Mouse (Mus musculus): ENCODE results near the gene Eva1a.

Gene Eva1a

GRCm38 (mm10) chr6:82050201-82050600, 9.4 kb downstream of the Eva1a start:
- TF ChIP-seq GATA4 (IDR thresholded peaks at IDR 0.05; ENCODE audit: insufficient replicate concordance, low read length) = no peak

GRCm38 (mm10) chr6:82051569-82051968, 10.7 kb downstream of the Eva1a start:
- TF ChIP-seq GATA4 (IDR thresholded peaks at IDR 0.05; ENCODE audit: insufficient replicate concordance, low read length) = no peak

GRCm38 (mm10) chr6:82052047-82052725, 11.3 kb downstream of the Eva1a start:
- TF ChIP-seq GATA4 (IDR thresholded peaks at IDR 0.05; ENCODE audit: insufficient replicate concordance, low read length) = no peak

GRCm38 (mm10) chr6:82052726-82053118, 11.9 kb downstream of the Eva1a start:
- no peak for TF ChIP-seq GATA4 (IDR thresholded peaks at IDR 0.05; ENCODE audit: insufficient replicate concordance, low read length)

- TF ChIP-seq GATA4 (IDR thresholded peaks at IDR 0.05; ENCODE audit: insufficient replicate concordance, low read length) = no peak
These were observed 14.0 kb downstream of the Eva1a start for GRCm38 (mm10) chr6:82054854-82055253.

GRCm38 (mm10) chr6:82059896-82060295, 19.1 kb downstream of the Eva1a start:
- TF ChIP-seq GATA4 (IDR thresholded peaks at IDR 0.05; ENCODE audit: insufficient replicate concordance, low read length) = no peak

GRCm38 (mm10) chr6:82065230-82065629, 24.4 kb downstream of the Eva1a start:
- no peak for TF ChIP-seq GATA4 (IDR thresholded peaks at IDR 0.05; ENCODE audit: insufficient replicate concordance, low read length)

- TF ChIP-seq GATA4 (IDR thresholded peaks at IDR 0.05; ENCODE audit: insufficient replicate concordance, low read length) = peak; percentile 96; the same call in 1 of the 2 replicates
These were observed 25.8 kb downstream of the Eva1a start for GRCm38 (mm10) chr6:82066515-82067081.

GRCm38 (mm10) chr6:82070459-82070858, 29.6 kb downstream of the Eva1a start:
- no peak for TF ChIP-seq GATA4 (IDR thresholded peaks at IDR 0.05; ENCODE audit: insufficient replicate concordance, low read length)

GRCm38 (mm10) chr6:82073011-82073410, 32.2 kb downstream of the Eva1a start:
- TF ChIP-seq GATA4 (IDR thresholded peaks at IDR 0.05; ENCODE audit: insufficient replicate concordance, low read length) = no peak

- no peak for TF ChIP-seq GATA4 (IDR thresholded peaks at IDR 0.05; ENCODE audit: insufficient replicate concordance, low read length)
These were observed 32.7 kb downstream of the Eva1a start for GRCm38 (mm10) chr6:82073567-82073966.

GRCm38 (mm10) chr6:82076364-82076763, 35.5 kb downstream of the Eva1a start:
- no peak for TF ChIP-seq GATA4 (IDR thresholded peaks at IDR 0.05; ENCODE audit: insufficient replicate concordance, low read length)

GRCm38 (mm10) chr6:82078875-82079274, 38.0 kb downstream of the Eva1a start:
- TF ChIP-seq GATA4 (IDR thresholded peaks at IDR 0.05; ENCODE audit: insufficient replicate concordance, low read length) = no peak

- no peak for TF ChIP-seq GATA4 (IDR thresholded peaks at IDR 0.05; ENCODE audit: insufficient replicate concordance, low read length)
These were observed 42.8 kb downstream of the Eva1a start for GRCm38 (mm10) chr6:82083655-82084054.

GRCm38 (mm10) chr6:82084235-82084634, 43.4 kb downstream of the Eva1a start:
- no peak for TF ChIP-seq GATA4 (IDR thresholded peaks at IDR 0.05; ENCODE audit: insufficient replicate concordance, low read length)

- no peak for TF ChIP-seq GATA4 (IDR thresholded peaks at IDR 0.05; ENCODE audit: insufficient replicate concordance, low read length)
These were observed 44.6 kb downstream of the Eva1a start for GRCm38 (mm10) chr6:82085313-82085908.
